In the genomic region with DNA sequence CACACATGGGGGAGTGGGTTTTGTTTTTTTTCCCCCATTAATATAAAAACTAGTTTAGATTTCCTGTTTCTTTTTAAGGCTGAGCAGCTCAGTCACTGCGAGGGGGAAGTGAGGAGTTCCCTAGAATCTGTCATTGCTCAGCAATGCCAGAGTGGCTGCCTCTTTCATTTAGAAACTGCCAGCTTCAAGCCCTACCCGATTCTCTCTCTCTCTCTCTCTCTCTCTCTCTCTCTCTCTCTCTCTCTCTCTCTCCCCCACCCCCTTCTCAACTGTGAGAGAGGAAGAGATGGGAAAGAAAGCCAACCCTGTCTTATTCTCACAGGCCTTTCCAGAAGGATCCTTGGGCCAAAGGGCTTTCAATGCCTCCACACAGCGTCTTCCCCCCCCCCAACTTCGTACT, we compare ENCODE assay signal across 8 mouse cellular contexts. TPM values are rescaled to one million over a fixed set of nuclear protein-coding genes. Genes with fewer than 3 reads are reported as not detected.
A peak's percentile ranks its signal among the peaks of the same experiment; 100 is the strongest.
DNase-seq lines count a peak whose midpoint lies in the region; ATAC-seq lines count a peak whose summit lies in the region.

No protein-coding gene starts in this region.

- H3K4me3 ChIP-seq in heart, embryonic 16.5 days (ENCODE audit: low read length) = peak overlapping the region; percentile 81

- no peaks in the 10 kb centered on the region for H3K36me3 ChIP-seq in heart, embryonic 16.5 days (ENCODE audit: control insufficient read depth, insufficient read depth)

- whole genome bisulfite sequencing in heart, embryonic 16.5 days = 3% methylated on average over 4 of the region's 4 CpGs

- no peaks in the 10 kb centered on the region for H3K27me3 ChIP-seq in heart, embryonic 16.5 days (ENCODE audit: control insufficient read depth, insufficient read depth, low read length)

- DNase-seq in heart, adult 11 months = no peak
- DNase-seq in MEL-GATA-1-ER (ENCODE audit: extremely low read depth, low read depth) = peak; percentile 52
- no peak for DNase-seq in cerebellum, postnatal 14 days
- no peak for DNase-seq in left cerebral cortex, postnatal 14 days (ENCODE audit: low spot score in 2 of 2)
- DNase-seq in frontal cortex, adult 2 months (ENCODE audit: extremely low spot score in 1 of 2, low spot score in 1 of 2) = no peak

- H3K4me2 ChIP-seq in heart, embryonic 16.5 days (ENCODE audit: low read depth, low read length) = peak overlapping the region; percentile 94

- intact Hi-C loops in left cerebral cortex, postnatal 14 days (cut with DNase I) = loop anchor here (5.0 kb wide), 5 partner anchors 40 to 120 kb away; no protein-coding TSS in a partner anchor

- peaks cover 10% of the 10 kb centered on the region for H3K4me1 ChIP-seq in heart, embryonic 16.5 days (ENCODE audit: control insufficient read depth, insufficient read depth, low read length)

- H3K9ac ChIP-seq in heart, embryonic 16.5 days (ENCODE audit: low read length) = peak overlapping the region; percentile 85; the same call in 1 of the 2 replicates

- H3K9me3 ChIP-seq in heart, embryonic 16.5 days (replicated peaks; ENCODE audit: control insufficient read depth, low read length) = no peaks in the 10 kb centered on the region

- H3K27ac ChIP-seq in heart, embryonic 16.5 days (ENCODE audit: low read length) = peak overlapping the region; percentile 34

- no peak for ATAC-seq in heart, embryonic 16.5 days (replicated peaks; ENCODE audit: extremely low read depth, insufficient read depth, low FRiP score)
- ATAC-seq in granulocyte monocyte progenitor cell, adult 5-6 weeks (replicated peaks; ENCODE audit: poor library complexity, severe bottlenecking) = peak; percentile 18
- ATAC-seq in megakaryocyte, adult 5-6 weeks (ENCODE audit: poor library complexity, severe bottlenecking) = peak; percentile 30

RNA-seq across cellular contexts. Expression of gene Prex1, which starts 1.3 kb away (rescaled TPM):
- polyA plus RNA-seq in heart, embryonic 16.5 days (2015; fragmentation: Nextera tagmentation; extraction: Ambion mirVana) = 9.9 and 11.6 TPM in 2 replicates
- 29.4 and 39.0 TPM in 2 replicates for total RNA-seq in granulocyte monocyte progenitor cell, adult 5-6 weeks (2014; fragmentation: Nextera tagmentation)
- total RNA-seq in granulocyte monocyte progenitor cell, adult 5-6 weeks (2017) = 13.4 and 15.6 TPM in 2 replicates
- total RNA-seq in megakaryocyte, adult 5-6 weeks (2015) = 75.3 and 85.4 TPM in 2 replicates
- total RNA-seq in megakaryocyte, adult 5-6 weeks (2017) = 61.1 and 73.3 TPM in 2 replicates
- 100 to 1,000 TPM; 119 to 132 TPM for total RNA-seq in left cerebral cortex, postnatal 14 days (2021)
- polyA plus RNA-seq in frontal cortex, adult 2 months (2012; rRNA removed) = 101 and 102 TPM in 2 replicates
